Mouse (Mus musculus): ENCODE measurements around the gene Mpv17l.
"Not testable (repeated sequence)": the region's sequence is repeated elsewhere in the genome, so short reads cannot be mapped to it uniquely, and the experiment has no call there.

Gene Mpv17l

GRCm38 (mm10) chr16:13903488-13903887 is 527 bp downstream of the Mpv17l start:
- Histone ChIP-seq H3K27me3 (ENCODE audit: control insufficient read depth, insufficient read depth, low read length, poor library complexity, severe bottlenecking) (no peaks in the 10 kb centered on the region), H3K36me3 (ENCODE audit: control insufficient read depth, insufficient read depth, low read length, poor library complexity, severe bottlenecking) (no peaks in the 10 kb centered on the region)
- DNase-seq (ENCODE audit: low read depth, low spot score): no peak

DNA sequence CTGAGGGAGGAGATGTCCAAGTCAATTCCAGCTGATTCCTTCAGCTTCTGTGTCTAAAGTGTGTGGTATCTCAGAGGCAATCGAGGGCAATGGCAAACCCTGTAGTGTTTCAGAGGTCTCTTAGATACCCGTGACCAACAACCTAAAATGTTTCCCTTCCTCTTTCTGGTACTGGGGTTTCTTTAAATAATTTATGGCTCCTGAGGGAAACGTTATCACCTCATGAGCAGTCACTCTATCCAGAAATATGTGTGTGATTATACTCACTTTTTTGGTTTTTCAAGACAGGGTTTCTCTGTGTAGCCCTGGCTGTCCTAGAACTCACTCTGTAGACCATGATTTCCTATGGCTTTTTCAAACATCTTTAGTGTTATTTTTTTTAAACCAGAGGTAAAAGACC is 4.3 kb downstream of the Mpv17l start:
- H3K27me3 ChIP-seq (ENCODE audit: control insufficient read depth, insufficient read depth, low read length, poor library complexity, severe bottlenecking): no peaks in the 10 kb centered on the region
- no peaks in the 10 kb centered on the region for H3K36me3 ChIP-seq (ENCODE audit: control insufficient read depth, insufficient read depth, low read length, poor library complexity, severe bottlenecking)
- DNase-seq (ENCODE audit: low read depth, low spot score): peak; percentile 22

DNA sequence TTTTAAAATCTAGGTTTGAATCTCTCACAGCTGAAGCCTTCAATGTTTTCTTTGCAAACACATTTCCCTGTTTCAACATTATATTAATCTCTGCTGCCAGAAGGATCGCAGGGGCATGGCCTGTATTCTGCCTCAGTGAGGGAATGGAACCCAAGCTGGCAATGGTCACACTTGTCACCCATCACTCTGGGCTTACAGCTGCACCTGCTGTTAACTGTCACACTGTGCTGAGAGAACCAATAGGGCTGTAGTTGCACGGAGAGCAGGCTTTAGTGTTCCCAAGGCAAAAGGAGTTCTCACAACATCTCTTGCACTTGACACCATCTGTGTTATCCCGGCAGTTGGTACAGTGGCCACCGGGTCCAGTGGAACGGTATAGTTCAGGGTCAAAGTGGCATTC is 17.1 kb downstream of the Mpv17l start:
- H3K36me3 ChIP-seq (ENCODE audit: control insufficient read depth, insufficient read depth, low read length, poor library complexity, severe bottlenecking): no peaks in the 10 kb centered on the region
- H3K27me3 ChIP-seq (ENCODE audit: control insufficient read depth, insufficient read depth, low read length, poor library complexity, severe bottlenecking): no peaks in the 10 kb centered on the region
- DNase-seq (ENCODE audit: low read depth, low spot score): no peak

- H3K36me3 ChIP-seq (ENCODE audit: control insufficient read depth, insufficient read depth, low read length, poor library complexity, severe bottlenecking): no peaks in the 10 kb centered on the region
- peak; percentile 13 for DNase-seq (ENCODE audit: low read depth, low spot score)
Observed at GRCm38 (mm10) chr16:13921063-13921462, 18.1 kb downstream of the Mpv17l start.

GRCm38 (mm10) chr16:13921781-13922180 is 18.8 kb downstream of the Mpv17l start:
- peak; percentile 16 for DNase-seq (ENCODE audit: low read depth, low spot score)
- no peaks in the 10 kb centered on the region for H3K36me3 ChIP-seq (ENCODE audit: control insufficient read depth, insufficient read depth, low read length, poor library complexity, severe bottlenecking)
- H3K27me3 ChIP-seq (ENCODE audit: control insufficient read depth, insufficient read depth, low read length, poor library complexity, severe bottlenecking): no peaks in the 10 kb centered on the region

More at GRCm38 (mm10) chr16:13921063-13921462, 18.1 kb downstream of the Mpv17l start:
- no peaks in the 10 kb centered on the region for H3K27me3 ChIP-seq (ENCODE audit: control insufficient read depth, insufficient read depth, low read length, poor library complexity, severe bottlenecking)

GRCm38 (mm10) chr16:13922499-13922898 is 19.5 kb downstream of the Mpv17l start:
- H3K27me3 ChIP-seq (ENCODE audit: control insufficient read depth, insufficient read depth, low read length, poor library complexity, severe bottlenecking); H3K36me3 ChIP-seq (ENCODE audit: control insufficient read depth, insufficient read depth, low read length, poor library complexity, severe bottlenecking); DNase-seq (ENCODE audit: low read depth, low spot score): not testable (repeated sequence)

- DNase-seq (ENCODE audit: low read depth, low spot score); H3K27me3 ChIP-seq (ENCODE audit: control insufficient read depth, insufficient read depth, low read length, poor library complexity, severe bottlenecking); H3K36me3 ChIP-seq (ENCODE audit: control insufficient read depth, insufficient read depth, low read length, poor library complexity, severe bottlenecking): not testable (repeated sequence)
Observed at GRCm38 (mm10) chr16:13922966-13923365, 20.0 kb downstream of the Mpv17l start.

GRCm38 (mm10) chr16:13927456-13928075 is 24.6 kb downstream of the Mpv17l start:
- no peaks in the 10 kb centered on the region for H3K27me3 ChIP-seq (ENCODE audit: control insufficient read depth, insufficient read depth, low read length, poor library complexity, severe bottlenecking)
- DNase-seq (ENCODE audit: low read depth, low spot score): no peak
- H3K36me3 ChIP-seq (ENCODE audit: control insufficient read depth, insufficient read depth, low read length, poor library complexity, severe bottlenecking): no peaks in the 10 kb centered on the region

DNA sequence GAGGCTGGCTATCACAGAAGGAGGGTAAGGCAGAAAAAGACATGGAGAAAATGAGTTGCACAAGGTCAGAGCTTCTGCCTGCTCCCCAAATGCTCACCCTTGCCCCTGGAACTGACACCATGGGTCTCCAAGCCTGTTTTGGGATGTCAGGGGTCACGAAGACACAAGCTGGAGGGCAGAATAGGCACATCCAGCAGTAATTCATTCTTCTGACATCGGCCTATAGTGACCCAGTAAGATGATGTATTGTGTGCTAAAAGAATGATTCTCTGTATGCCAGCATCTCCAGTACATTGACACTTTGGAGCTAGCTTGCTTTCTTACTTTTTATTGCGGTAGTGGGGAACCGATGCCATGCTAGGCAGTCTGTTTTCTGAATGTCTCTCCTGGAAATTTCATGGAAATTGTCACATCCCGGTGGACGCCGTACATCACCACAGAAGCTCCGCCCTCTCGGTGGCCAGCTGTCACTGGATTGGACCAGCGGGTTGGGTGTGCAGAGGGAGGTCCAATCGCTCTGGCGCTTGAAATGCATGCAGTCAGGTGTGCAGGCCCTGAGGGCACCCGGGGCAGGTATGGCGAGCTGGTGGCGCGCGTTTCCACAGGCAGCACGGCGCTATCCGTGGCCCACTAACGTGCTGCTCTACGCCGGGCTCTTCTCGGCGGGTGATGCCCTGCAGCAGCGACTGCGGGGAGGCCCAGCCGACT is 37.3 kb downstream of the Mpv17l start:
- Histone ChIP-seq H3K36me3 (ENCODE audit: control insufficient read depth, insufficient read depth, low read length, poor library complexity, severe bottlenecking) (no peaks in the 10 kb centered on the region), H3K27me3 (ENCODE audit: control insufficient read depth, insufficient read depth, low read length, poor library complexity, severe bottlenecking) (no peaks in the 10 kb centered on the region)
- no peak for DNase-seq (ENCODE audit: low read depth, low spot score)

- Histone ChIP-seq H3K36me3 (ENCODE audit: control insufficient read depth, insufficient read depth, low read length, poor library complexity, severe bottlenecking) (no peaks in the 10 kb centered on the region), H3K27me3 (ENCODE audit: control insufficient read depth, insufficient read depth, low read length, poor library complexity, severe bottlenecking) (no peaks in the 10 kb centered on the region)
- peak; percentile 6 for DNase-seq (ENCODE audit: low read depth, low spot score)
Observed at GRCm38 (mm10) chr16:13940847-13941395, 38.0 kb downstream of the Mpv17l start.

GRCm38 (mm10) chr16:13944178-13944577 is 41.2 kb downstream of the Mpv17l start:
- DNase-seq (ENCODE audit: low read depth, low spot score): peak; percentile 36
- H3K27me3 ChIP-seq (ENCODE audit: control insufficient read depth, insufficient read depth, low read length, poor library complexity, severe bottlenecking): no peaks in the 10 kb centered on the region
- no peaks in the 10 kb centered on the region for H3K36me3 ChIP-seq (ENCODE audit: control insufficient read depth, insufficient read depth, low read length, poor library complexity, severe bottlenecking)

- DNase-seq (ENCODE audit: low read depth, low spot score): peak; percentile 9
- Histone ChIP-seq H3K36me3 (ENCODE audit: control insufficient read depth, insufficient read depth, low read length, poor library complexity, severe bottlenecking) (no peaks in the 10 kb centered on the region), H3K27me3 (ENCODE audit: control insufficient read depth, insufficient read depth, low read length, poor library complexity, severe bottlenecking) (no peaks in the 10 kb centered on the region)
Observed at GRCm38 (mm10) chr16:13944752-13945151, 41.8 kb downstream of the Mpv17l start.

DNA sequence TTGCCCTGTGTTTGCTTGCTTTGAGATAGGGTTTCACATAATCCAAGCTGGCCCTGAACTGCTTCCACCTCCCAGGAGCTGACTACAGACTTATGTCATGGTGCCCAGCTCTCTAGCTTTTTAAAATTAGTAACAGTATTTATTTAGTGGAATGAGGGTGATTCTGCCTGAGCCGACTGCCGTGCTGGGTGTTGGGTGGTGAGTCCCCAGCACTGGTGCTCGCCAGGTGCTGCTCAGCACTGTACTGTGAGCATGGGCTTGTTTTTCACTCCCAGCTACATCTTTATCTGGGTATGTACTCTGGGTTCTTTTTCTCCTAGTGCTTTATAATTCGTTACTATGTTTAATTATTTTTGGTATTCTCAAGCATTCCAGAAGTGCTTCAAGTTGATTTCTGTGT is 42.2 kb downstream of the Mpv17l start:
- no peak for DNase-seq (ENCODE audit: low read depth, low spot score)
- Histone ChIP-seq H3K36me3 (ENCODE audit: control insufficient read depth, insufficient read depth, low read length, poor library complexity, severe bottlenecking) (no peaks in the 10 kb centered on the region), H3K27me3 (ENCODE audit: control insufficient read depth, insufficient read depth, low read length, poor library complexity, severe bottlenecking) (no peaks in the 10 kb centered on the region)

GRCm38 (mm10) chr16:13946306-13946705 is 43.3 kb downstream of the Mpv17l start:
- no peak for DNase-seq (ENCODE audit: low read depth, low spot score)
- Histone ChIP-seq H3K27me3 (ENCODE audit: control insufficient read depth, insufficient read depth, low read length, poor library complexity, severe bottlenecking) (no peaks in the 10 kb centered on the region), H3K36me3 (ENCODE audit: control insufficient read depth, insufficient read depth, low read length, poor library complexity, severe bottlenecking) (no peaks in the 10 kb centered on the region)

DNA sequence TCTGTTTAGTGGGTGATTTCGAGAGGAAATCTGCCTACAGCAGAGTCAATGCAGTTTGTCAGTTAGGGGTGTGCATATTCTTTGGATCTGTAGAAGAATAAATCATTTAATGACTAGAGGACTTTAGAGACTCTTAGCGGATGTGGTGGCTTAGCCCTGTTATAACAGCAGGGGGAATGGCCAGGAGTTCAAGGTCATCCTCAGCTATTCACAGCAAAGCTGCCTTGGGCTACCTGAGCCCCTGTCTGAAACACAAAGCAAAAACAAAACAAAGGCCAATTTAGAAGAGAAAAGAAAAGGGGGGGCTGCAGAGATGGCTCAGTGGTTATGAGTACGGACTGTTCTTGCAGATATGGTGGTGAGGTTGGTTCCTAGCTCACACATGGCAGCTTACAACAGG is 48.3 kb downstream of the Mpv17l start:
- Histone ChIP-seq H3K27me3 (ENCODE audit: control insufficient read depth, insufficient read depth, low read length, poor library complexity, severe bottlenecking) (no peaks in the 10 kb centered on the region; the same call in 1 of the 2 replicates), H3K36me3 (ENCODE audit: control insufficient read depth, insufficient read depth, low read length, poor library complexity, severe bottlenecking) (no peaks in the 10 kb centered on the region)
- no peak for DNase-seq (ENCODE audit: low read depth, low spot score)

Data from splenic B cell, adult 2 months (primary cell).